Mouse (Mus musculus): ENCODE results near the gene Mgme1.

Gene Mgme1

GRCm38 (mm10) chr2:144264398-144265119, 5.9 kb upstream of the Mgme1 start:
- in situ Hi-C loops (cut with MboI, MseI) = no loop called here

- in situ Hi-C loops (cut with MboI, MseI) = no loop called here
Observed at GRCm38 (mm10) chr2:144265120-144265488, 5.4 kb upstream of the Mgme1 start.

DNA sequence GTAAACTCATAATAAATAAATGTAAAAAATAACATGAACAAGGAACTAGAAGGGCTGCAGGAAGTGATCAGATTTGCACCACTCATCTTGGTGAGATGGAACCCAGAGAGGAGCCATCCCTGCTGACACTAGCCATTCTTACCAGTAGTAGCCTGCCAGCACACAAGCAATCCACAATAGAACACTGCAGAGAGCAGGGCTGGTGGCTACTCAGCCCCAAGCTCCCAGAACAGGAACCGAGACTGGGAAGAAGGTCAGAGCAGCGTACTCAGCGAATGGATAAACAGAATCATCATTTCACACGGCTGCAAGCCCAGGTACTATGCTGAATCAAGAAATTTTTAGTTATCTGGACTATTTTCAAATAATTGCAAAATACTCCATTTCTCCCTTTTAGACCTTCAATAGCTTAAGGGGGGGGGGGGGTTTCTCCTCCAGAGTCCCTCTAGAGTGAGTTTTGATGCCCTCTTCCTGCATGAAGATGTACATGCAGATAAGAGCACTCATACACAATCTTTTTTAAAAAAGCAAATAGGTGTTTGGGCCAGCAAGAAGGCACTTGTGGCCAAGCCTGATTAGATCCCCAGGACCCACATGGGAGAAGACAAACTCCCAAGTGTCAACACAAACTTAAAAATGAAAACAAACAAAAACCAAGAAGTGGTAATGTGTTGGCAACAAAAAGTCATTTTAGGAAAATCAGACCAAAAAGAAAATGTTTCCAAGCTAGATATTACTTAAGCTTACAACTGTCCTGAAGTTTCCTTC, 4.4 kb upstream of the Mgme1 start:
- in situ Hi-C loops (cut with MboI, MseI) = no loop called here

DNA sequence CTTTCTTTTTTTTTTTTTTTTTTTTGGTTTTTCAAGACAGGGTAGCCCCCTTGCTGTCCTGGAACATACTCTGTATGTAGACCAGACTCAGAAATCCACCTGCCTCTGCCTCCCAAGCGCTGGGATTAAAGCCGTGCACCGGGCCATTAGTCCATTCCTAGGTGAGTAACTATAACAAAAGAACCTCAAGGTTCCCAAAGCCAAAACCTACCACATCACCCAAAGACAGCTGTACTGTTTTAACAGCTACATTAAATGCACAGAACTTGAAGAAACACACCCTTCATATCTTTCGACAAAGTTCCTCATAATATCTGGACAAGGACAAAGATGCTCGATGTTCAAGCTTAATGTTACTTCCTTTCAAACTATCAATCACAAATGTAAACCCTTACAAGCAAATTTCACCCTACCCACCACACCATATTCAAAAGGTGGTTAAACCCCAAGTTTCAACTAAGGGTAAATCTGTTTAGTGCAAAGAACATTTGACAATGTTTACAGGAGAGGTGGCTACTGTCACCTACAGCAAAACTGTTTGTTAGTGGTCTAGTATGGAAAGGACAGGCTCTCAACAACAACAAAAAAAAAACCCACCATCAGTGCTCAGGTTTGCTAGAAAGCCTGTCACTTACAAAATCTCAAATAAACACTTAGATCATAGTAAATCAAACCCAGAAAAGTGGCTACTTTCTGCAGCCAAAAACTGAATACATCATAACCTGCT, 3.3 kb upstream of the Mgme1 start:
- in situ Hi-C loops (cut with MboI, MseI) = no loop called here

DNA sequence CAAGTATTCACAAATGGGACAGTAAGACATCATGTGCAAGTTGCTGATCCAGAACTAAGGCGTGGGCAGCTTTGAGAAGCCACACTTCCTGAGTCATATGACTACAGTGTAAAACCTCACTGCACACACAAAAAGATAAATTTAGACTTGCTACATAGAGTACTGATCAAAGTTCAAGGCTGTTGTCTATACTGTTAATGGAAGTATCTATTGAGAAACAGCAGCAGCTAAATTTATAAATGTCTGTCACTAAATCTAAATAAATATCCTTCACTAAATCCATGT, 2.8 kb upstream of the Mgme1 start:
- in situ Hi-C loops (cut with MboI, MseI) = no loop called here

GRCm38 (mm10) chr2:144268446-144269305, 1.8 kb upstream of the Mgme1 start:
- in situ Hi-C loops (cut with MboI, MseI) = no loop called here

DNA sequence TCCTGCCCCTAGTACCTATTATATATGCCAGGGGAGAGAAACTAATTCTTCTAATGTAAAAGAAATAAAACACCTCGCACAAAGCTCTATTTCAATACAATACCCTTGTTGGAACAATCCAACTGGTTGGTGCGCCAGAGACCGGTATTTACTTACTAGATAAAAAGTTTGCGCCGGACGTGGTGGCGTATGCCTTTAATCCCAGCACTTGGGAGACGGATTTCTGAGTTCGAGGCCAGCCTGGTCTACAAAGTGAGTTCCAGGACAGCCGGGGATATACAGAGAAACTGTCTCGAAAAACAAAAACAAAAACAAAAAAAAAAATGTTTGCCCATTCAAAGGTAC, 1.2 kb upstream of the Mgme1 start:
- in situ Hi-C loops (cut with MboI, MseI) = no loop called here

- in situ Hi-C loops (cut with MboI, MseI) = loop anchor here (5.0 to 10.0 kb wide), 3 partner anchors 92 to 1645 kb away; partner anchors contain the start of genes Dzank1 and Polr3f
Observed at GRCm38 (mm10) chr2:144269679-144270475, 586 bp upstream of the Mgme1 start.

DNA sequence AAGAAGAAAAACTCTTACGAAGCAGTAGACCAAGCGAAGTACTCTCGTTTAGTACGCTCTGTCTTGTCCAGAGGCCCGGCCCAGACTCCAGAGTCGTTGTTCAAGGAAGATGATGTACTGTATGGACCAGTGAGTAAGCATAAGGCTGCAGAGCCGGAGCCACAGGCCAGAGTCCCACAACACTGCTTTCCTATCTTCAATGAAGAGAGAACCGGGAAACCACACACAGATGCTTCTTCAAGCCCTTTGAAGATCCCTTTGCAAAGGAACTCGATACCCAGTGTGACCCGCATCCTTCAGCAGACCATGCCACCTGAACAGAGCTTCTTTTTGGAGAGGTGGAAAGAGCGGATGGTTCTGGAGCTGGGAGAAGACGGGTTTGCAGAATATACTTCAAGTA, 1.6 kb downstream of the Mgme1 start:
- in situ Hi-C loops (cut with MboI, MseI) = loop anchor here (5.0 to 10.0 kb wide), 3 partner anchors 90 to 1643 kb away; partner anchors contain the start of genes Dzank1 and Polr3f

DNA sequence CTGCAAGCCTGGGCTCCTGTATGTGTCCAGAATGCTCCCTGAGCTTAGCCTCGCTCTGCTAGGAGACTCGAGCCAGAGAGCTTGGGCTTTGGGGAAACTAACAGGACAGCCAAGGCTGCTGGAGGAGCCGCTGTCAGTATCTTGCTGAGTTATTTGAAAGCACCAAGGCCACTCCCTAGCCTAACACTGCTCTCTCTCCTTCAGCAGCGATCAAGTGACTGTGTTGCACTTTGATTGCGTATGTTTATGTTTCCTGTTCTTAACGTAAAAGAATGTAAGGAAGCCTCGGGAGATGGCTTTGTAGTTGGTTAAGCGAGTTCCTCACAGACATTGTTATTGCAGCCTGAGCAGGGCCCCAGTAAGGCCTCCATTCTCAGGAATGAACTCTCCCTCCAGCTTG, 4.3 kb downstream of the Mgme1 start:
- in situ Hi-C loops (cut with MboI, MseI) = loop anchor here (5.0 to 10.0 kb wide), 3 partner anchors 88 to 1640 kb away; partner anchors contain the start of genes Dzank1 and Polr3f

DNA sequence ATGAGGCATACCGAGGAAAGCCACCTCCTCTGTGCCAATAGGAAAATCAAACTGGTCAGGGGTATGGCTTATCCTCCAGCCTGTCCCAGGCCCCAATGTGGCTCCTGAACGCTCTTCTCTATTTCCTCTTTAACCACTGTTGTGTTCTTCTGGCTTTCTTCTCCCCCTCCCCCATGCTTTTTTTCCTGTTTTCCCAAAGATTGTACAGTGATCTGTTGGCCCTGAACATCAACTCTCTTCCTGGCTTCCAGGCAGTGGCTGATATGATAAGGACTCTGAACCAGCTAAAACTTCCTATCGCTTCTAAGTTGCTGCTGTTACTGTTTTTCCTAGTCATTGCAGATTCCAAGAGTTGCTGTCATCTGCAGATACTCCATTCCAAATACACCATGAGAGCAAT, 6.4 kb downstream of the Mgme1 start:
- in situ Hi-C loops (cut with MboI, MseI) = loop anchor here (10.0 kb wide), 1 partner anchor 1638 kb away; no protein-coding TSS in a partner anchor

DNA sequence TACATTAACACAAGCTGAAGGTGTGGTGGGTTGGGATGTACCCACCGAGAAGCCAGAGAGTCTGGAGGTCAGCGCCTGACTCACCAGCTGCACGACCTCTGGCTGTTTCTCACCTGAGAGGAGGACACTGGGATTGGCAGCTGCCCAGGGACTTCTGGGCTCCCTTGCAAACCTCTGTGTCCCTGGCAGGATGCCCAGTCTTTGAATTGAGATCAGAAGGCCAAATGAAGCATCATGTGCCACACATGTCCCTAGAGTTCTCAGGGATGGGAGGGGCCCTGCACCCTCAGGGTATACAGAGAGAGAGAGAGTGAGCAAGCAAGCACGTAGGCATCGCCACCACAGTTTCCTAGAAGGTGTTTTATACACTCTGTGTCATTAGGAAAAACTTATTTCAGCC, 9.3 kb downstream of the Mgme1 start:
- in situ Hi-C loops (cut with MboI, MseI) = loop anchor here (10.0 kb wide), 1 partner anchor 1635 kb away; no protein-coding TSS in a partner anchor

GRCm38 (mm10) chr2:144280568-144280967, 10.1 kb downstream of the Mgme1 start:
- in situ Hi-C loops (cut with MboI, MseI) = no loop called here

DNA sequence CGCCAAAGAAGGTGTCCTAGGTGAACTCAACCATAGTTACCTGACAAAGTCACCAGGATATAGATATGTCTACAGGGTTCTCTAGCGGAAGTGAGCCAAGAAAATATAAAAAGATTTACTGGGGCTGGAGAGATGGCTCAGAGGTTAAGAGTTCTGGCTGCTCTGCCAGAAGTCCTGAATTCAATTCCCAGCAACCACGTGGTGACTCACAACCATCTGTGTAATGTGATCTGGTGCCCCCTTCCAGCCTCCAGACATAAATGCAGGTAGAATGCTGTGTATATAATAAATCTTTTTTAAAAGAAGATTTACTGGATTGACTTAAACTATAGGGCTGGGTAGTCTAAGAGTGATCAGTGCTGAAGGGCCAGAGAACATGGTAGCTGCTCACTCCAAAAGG, 11.0 kb downstream of the Mgme1 start:
- in situ Hi-C loops (cut with MboI, MseI) = no loop called here

- in situ Hi-C loops (cut with MboI, MseI) = no loop called here
Observed at GRCm38 (mm10) chr2:144290321-144290720, 19.9 kb downstream of the Mgme1 start.

DNA sequence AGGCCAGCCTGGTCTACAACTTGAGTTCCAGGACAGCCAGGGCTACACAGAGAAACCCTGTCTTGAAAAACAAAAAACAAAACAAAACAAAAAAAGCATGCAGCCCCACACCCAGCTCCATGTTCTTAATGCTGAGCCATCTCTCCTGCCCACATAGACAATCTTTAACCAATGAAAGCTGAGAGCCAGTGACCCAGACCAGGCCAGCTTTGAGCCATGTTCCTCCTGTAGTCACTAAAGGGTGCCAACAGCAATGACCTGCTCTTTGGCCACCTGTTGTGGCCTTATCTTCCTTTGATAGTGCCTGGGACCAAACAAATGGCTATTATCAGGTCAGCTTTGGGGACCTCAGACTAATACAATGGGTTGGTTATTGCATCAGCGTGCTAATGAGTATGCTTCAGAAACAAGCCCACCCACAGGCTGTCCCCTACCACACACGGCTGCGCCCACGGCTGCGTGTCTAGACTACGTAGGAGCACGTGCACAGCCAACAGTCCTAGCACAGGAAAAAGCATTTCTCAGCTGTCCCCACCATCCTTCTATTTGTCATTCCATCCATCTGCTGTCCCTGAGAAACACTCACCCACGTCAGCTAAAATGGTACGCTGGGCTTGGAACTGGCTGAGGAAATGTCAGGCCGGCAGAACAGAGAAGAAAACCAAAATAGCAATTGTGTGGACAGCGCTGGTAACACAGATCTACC, 21.3 kb downstream of the Mgme1 start:
- in situ Hi-C loops (cut with MboI, MseI) = no loop called here

DNA sequence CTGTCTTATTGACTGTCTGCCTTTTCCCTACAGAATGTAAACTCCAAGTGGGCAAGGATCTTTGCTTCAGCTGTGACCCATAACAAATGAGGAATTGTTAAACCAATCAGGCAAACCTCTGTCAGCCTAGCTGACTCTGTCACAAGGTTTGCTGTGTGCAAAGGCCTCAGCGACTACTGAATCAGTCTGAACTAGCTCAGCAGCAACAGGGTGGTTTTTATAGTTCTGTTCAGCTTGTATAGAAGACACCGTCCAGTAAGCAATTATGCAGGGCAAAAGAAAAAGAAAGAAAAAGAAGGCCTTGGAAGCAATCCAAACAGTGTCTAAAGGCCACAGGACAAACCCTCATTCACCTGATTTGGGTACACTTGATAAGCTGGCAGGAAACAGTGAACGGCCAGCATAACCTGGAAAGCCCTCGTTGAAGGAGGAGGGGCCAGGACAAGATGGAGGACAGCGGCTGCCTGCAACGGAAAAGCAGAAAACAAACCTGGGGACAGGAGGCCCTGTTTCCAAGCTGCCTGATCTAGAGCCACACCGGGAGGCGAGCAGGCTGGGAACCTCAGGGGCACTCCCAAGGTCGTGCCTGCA, 24.8 kb downstream of the Mgme1 start:
- in situ Hi-C loops (cut with MboI, MseI) = no loop called here

- in situ Hi-C loops (cut with MboI, MseI) = no loop called here
Observed at GRCm38 (mm10) chr2:144299749-144300669, 29.5 kb downstream of the Mgme1 start.

- in situ Hi-C loops (cut with MboI, MseI) = no loop called here
Observed at GRCm38 (mm10) chr2:144301101-144301500, 30.6 kb downstream of the Mgme1 start.

Data from regulatory T cell (primary cell).